Mouse (Mus musculus) liver, embryonic 16.5 days (tissue): ENCODE results near the gene Cep97. TPM values are rescaled to one million over a fixed set of nuclear protein-coding genes. Genes with fewer than 3 reads are reported as not detected.
A peak's percentile ranks its signal among the peaks of the same experiment; 100 is the strongest.

Source experiments
- ATAC-seq: fragments of 200-750 bp; cut with Nextera tagmentation; 2 replicates; pipeline ENCODE4 v1.8.0; 2017; ENCODE audit warnings: low read depth, mild to moderate bottlenecking, moderate number of reproducible peaks, moderate library complexity
- H3K27ac ChIP-seq: fragments of 300-500 bp; sonication (generic); 2 replicates; pipeline ENCODE4 v1.5.1; 2014; ENCODE audit warnings: mild to moderate bottlenecking, low read length
- H3K27me3 ChIP-seq: fragments of 300-500 bp; sonication (generic); 2 replicates; pipeline ENCODE4 v1.6.1; 2014; ENCODE audit warnings: low read depth, low read length, mixed read lengths; ENCODE audit not compliant: control insufficient read depth, insufficient read depth
- H3K36me3 ChIP-seq: fragments of 300-500 bp; sonication (generic); 2 replicates; pipeline ENCODE4 v1.6.1; 2014; ENCODE audit warnings: mild to moderate bottlenecking; ENCODE audit not compliant: control insufficient read depth, insufficient read depth
- H3K4me1 ChIP-seq: fragments of 300-500 bp; sonication (generic); 2 replicates; pipeline ENCODE4 v1.6.1; 2014; ENCODE audit warnings: low read depth, low read length, mixed read lengths; ENCODE audit not compliant: control insufficient read depth
- H3K4me2 ChIP-seq: fragments of 300-500 bp; sonication (generic); 2 replicates; pipeline ENCODE4 v1.6.1; 2014; ENCODE audit warnings: low read depth, low read length, mixed read lengths
- H3K4me3 ChIP-seq: fragments of 300-500 bp; sonication (generic); 2 replicates; pipeline ENCODE4 v1.5.1; 2014; ENCODE audit warnings: low read depth, mild to moderate bottlenecking, low read length
- H3K9ac ChIP-seq: fragments of 300-500 bp; sonication (generic); 2 replicates; pipeline ENCODE4 v1.6.1; 2014; ENCODE audit warnings: low read depth, low read length
- H3K9me3 ChIP-seq: fragments of 300-500 bp; sonication (generic); replicated peaks from 2 replicates; pipeline ENCODE4 v1.6.1; 2016; ENCODE audit warnings: low read length; ENCODE audit not compliant: control insufficient read depth
- WGBS: fragments of 180-500 bp; shearing (Covaris S2); extraction: QIAGEN DNeasy Blood & Tissue Kit; methylation state at CpG from one replicate; pipeline ENCODE4 v1.1.7; 2014; ENCODE audit not compliant: insufficient replicate concordance; 5-methylcytosine and 5-hydroxymethylcytosine counted together
- polyA plus RNA-seq: library from polyadenylated mRNA; unstranded; fragments of >200 nt; fragmentation: Nextera tagmentation; extraction: Ambion mirVana; gene quantifications from 2 replicates; pipeline ENCODE4 v1.2.1, GENCODE M21; 2015

Gene Cep97
- polyA plus RNA-seq, 1 experiment from 2014 or later = 3.7 TPM

DNA sequence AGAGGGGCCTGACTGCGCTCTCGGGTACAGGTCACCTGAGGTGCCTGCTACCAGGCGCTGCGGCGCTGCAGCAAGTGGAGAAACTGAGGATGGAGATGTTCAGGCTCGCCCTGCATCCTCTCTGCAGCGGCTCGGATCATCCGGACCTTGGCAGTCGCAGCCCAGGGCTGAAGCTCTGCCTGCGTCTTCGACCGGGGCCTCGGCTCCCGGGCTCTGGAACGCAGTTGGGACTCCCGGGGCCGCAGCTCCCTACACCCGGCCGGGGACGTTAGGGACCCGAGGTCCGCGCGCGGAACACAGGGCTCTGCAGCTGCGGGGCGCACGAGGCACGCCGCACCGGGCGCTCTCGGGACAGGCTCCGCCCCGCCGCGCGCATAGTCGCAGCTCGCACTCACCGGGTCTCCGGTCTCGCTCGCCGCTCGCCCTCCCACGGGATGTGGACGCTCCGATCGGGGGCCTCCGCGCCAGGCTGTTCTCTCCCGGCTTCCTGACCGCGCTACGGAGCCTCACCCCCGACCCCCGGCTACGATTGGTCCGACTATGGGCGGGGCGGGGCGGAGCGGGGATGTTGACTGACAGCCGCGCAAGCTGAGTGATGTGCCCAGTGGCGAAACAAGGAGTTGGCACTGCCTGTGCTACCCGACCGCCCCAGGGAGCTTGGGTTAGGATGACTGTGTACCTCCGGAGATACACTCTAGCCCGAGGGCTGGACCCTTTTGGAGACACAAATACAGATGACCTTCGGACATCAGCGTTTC, 39.6 kb downstream of the Cep97 start, which contains the start of gene Nxpe3:
Gene Nxpe3 (minus strand): TSS at position 393 of the 758 bp plus-strand sequence.
- peak within 1 kb of the TSS; percentile 81 for H3K27ac ChIP-seq
- H3K9ac ChIP-seq = peak within 1 kb of the TSS; percentile 75
- no peaks in the 10 kb centered on the region for H3K9me3 ChIP-seq
- peak within 1 kb of the TSS; percentile 86 for H3K4me3 ChIP-seq
- peak; percentile 88 for ATAC-seq
- H3K27me3 ChIP-seq = no peaks in the 10 kb centered on the region
- H3K4me1 ChIP-seq = peaks cover 31% of the 10 kb centered on the region
- under 1% methylated on average over 74 of the region's 74 CpGs for WGBS
- H3K4me2 ChIP-seq = peak within 1 kb of the TSS; percentile 99
- no peaks in the 10 kb centered on the region for H3K36me3 ChIP-seq

DNA sequence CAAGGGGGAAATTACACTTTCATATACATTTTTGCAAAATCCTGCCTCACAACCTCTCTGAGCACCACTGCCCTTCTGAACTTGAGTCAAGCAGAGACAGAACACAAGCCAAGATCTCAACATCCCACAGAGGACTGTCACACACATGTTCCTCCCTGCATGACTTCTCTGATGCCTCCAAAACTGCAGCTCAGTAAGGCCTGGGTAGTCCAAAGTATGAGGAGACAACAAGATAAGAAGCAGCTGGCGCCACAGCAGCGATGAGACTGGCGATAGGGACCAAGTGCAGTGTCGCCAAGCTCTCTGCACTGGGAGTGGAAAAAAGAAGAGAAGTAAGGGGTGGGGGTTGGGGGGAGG, 40.1 kb downstream of the Cep97 start:
- Histone ChIP-seq H3K9me3 (no peaks in the 10 kb centered on the region), H3K4me2 (peak overlapping the region; percentile 99), H3K4me1 (peaks cover 31% of the 10 kb centered on the region), H3K27me3 (no peaks in the 10 kb centered on the region), H3K27ac (peak overlapping the region; percentile 81), H3K36me3 (no peaks in the 10 kb centered on the region), H3K9ac (peak overlapping the region; percentile 75), H3K4me3 (peak overlapping the region; percentile 86)
- 1% methylated on average over 4 of the region's 4 CpGs for WGBS
- ATAC-seq = peak; percentile 28

DNA sequence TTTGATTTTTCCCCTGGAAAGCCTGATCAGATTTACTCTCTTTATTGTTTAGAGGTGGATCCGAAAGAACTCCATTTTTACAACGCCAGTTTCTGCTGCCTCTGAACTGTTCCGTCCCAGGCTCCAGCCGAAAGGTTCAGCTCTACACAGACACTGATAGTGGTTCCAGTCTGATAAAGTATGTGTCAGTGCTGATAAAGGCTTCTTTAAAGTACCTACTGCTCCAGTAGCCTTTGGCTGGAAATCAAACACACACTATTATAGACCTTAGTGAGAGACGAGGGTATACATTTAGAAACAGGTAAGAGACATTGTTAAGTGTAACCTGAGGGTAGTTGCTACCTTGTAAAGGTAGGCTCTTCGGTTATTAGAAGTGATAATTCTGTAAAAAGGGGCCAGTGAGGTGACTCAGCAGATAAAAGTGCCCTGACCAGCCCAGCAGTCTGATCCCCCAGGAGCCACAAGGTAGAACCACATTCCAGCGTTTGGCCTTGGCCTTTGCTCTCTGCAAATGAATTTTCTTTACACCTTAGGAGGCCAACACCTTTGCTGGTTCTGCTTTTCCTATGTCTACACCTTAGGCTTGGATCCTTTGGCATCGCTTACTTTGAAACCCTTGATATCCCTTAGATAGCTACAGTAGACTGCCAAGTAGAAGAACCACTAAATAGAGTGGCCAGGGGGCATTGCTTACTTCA, 41.1 kb downstream of the Cep97 start:
- Histone ChIP-seq H3K27ac (peak overlapping the region; percentile 12; the same call in 1 of the 2 replicates), H3K9ac (peak overlapping the region; percentile 32; the same call in 1 of the 2 replicates), H3K36me3 (no peaks in the 10 kb centered on the region), H3K9me3 (no peaks in the 10 kb centered on the region), H3K4me3 (peak overlapping the region; percentile 86), H3K27me3 (no peaks in the 10 kb centered on the region), H3K4me2 (peak overlapping the region; percentile 99), H3K4me1 (peaks cover 31% of the 10 kb centered on the region)
- peak; percentile 24; the same call in 1 of the 2 replicates for ATAC-seq
- WGBS = 30% methylated on average over 8 of the region's 8 CpGs

DNA sequence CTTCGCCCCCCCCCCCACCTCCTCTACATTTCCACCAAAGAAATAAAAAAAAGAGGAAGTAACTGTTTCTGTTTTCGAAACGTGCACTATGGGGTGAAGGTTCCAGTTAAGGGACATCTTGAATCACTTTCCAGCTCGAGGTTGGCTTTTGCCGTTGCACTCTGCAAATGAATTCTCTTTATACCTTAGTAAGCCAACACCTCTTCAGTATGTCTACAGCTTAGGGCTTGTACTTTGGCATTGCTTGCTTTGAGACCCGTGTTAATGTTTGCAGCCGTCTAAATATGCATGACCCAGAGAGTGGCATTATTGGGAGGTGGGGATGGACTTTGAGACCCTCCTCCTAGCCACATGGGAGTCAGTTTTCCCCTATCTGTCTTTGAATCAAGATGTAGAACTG, 42.2 kb downstream of the Cep97 start:
- H3K4me2 ChIP-seq = 0 out of 2 replicates have a peak overlapping the region, but pooled peaks have one; percentile 35
- H3K9ac ChIP-seq = no peak overlapping the region
- peak overlapping the region; percentile 69 for H3K27ac ChIP-seq
- no peaks in the 10 kb centered on the region for H3K27me3 ChIP-seq
- H3K36me3 ChIP-seq = no peaks in the 10 kb centered on the region
- peaks cover 31% of the 10 kb centered on the region for H3K4me1 ChIP-seq
- ATAC-seq = no peak
- 6% methylated on average over 6 of the region's 7 CpGs for WGBS
- H3K4me3 ChIP-seq = no peak overlapping the region
- no peaks in the 10 kb centered on the region for H3K9me3 ChIP-seq

DNA sequence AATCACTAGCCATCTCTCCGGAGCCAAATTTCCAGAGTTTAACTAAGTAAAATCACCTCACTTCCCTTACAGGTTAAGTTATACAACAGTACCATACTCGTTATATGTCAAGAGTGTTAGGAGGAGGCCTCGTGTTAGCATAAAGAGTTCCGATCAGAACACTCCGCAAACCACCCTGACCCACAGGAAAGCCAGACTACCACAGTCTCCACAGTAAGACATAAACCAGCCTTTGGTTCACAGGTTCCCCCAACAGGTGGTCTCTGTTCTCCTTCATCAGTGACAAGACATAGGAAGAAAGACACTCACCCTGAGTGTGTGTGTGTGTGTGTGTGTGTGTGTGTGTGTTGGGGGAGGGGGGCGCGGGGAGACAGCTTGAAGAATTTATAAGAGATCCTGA, 43.3 kb downstream of the Cep97 start:
- no peak for ATAC-seq
- Histone ChIP-seq H3K36me3 (no peaks in the 10 kb centered on the region), H3K4me1 (peaks cover 30% of the 10 kb centered on the region), H3K9me3 (no peaks in the 10 kb centered on the region), H3K4me3 (no peak overlapping the region), H3K27ac (no peak overlapping the region), H3K27me3 (no peaks in the 10 kb centered on the region), H3K4me2 (no peak overlapping the region), H3K9ac (no peak overlapping the region)
- 84% methylated on average over 7 of the region's 7 CpGs for WGBS

DNA sequence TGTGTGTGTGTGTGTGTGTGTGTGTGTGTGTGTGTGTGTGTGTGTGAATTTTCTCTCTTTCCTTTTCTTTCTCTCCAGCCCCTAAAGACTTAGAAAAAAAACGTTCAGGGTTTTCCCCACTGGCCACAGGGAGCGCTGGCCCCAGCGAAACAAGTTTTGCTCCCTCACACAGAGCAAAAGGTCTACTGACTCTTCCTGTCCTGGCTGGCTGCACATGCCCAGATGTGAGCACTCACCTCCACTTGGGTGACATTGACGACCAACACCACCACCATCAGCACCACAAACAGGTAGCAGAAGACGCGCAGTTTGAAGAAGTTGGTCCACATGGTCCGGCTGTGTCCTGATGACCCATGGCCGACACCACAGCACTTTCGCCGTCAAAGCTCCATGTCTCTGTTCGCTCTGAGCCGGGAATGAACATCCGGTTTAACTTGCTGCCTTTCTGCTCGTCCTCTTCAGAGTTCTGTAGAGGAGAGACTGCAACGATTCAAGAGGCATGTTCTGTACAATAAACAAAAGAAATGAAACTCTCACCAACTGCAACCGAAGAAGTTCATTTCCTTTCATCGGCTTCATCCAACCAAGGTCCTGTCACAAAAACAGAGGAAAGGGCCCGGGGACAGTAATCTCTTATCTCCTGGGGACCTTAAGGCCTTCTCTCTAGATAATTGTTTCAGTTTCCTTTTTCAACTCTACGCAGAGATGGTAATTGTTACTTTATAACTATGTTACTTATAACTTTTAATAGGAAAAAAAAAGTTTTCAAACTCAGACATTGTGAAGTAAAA, 44.1 kb downstream of the Cep97 start:
- no peaks in the 10 kb centered on the region for H3K27me3 ChIP-seq
- H3K4me1 ChIP-seq = peaks cover 23% of the 10 kb centered on the region
- H3K4me2 ChIP-seq = no peak overlapping the region
- no peaks in the 10 kb centered on the region for H3K36me3 ChIP-seq
- no peaks in the 10 kb centered on the region for H3K9me3 ChIP-seq
- no peak overlapping the region for H3K27ac ChIP-seq
- no peak overlapping the region for H3K9ac ChIP-seq
- H3K4me3 ChIP-seq = no peak overlapping the region
- 59% methylated on average over 19 of the region's 19 CpGs for WGBS
- no peak for ATAC-seq

DNA sequence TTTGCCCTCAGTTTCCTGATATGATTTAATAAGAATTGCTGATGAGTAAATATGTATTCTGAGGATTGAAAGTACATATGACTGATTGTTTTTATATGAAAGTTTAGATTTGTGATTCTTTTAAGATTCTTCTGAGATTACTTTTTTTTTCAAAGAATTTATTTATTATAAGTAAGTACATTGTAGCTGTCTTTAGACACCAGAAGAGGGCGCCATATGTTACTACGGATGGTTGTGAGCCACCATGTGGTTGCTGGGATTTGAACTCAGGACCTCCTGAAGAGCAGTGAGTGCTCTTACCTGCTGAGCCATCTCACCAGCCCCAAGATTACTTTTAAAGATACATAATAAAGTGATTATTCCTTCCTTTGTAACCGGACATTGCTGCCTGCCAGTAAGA, 45.2 kb downstream of the Cep97 start:
- H3K27me3 ChIP-seq = no peaks in the 10 kb centered on the region
- no peak overlapping the region for H3K4me3 ChIP-seq
- no peak for ATAC-seq
- no peaks in the 10 kb centered on the region for H3K9me3 ChIP-seq
- H3K9ac ChIP-seq = no peak overlapping the region
- H3K36me3 ChIP-seq = no peaks in the 10 kb centered on the region
- 79% methylated on average over 3 of the region's 3 CpGs for WGBS
- H3K4me1 ChIP-seq = peaks cover 19% of the 10 kb centered on the region
- H3K27ac ChIP-seq = no peak overlapping the region
- H3K4me2 ChIP-seq = no peak overlapping the region

DNA sequence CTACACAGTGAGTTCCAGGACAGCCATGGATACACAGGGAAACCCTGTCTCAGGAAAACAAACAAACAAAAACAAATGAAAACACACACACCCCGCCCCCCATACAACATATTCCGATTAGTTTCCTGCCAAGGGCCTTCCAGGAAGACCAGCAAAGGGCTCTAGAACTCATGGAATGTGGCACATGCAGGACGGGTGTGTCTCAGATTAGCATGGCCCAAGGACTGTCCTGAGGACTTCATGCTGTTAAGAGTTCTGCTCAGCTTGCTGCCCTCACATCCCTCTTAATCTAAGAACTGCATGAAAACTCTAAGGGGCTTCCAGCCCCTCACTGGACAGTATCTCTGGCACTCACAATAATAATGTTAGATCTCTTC, 46.1 kb downstream of the Cep97 start:
- no peak overlapping the region for H3K27ac ChIP-seq
- no peaks in the 10 kb centered on the region for H3K27me3 ChIP-seq
- 49% methylated on average over 3 of the region's 3 CpGs for WGBS
- no peak for ATAC-seq
- no peaks in the 10 kb centered on the region for H3K36me3 ChIP-seq
- no peak overlapping the region for H3K4me2 ChIP-seq
- H3K9me3 ChIP-seq = no peaks in the 10 kb centered on the region
- H3K4me3 ChIP-seq = no peak overlapping the region
- H3K9ac ChIP-seq = no peak overlapping the region
- peaks cover 10% of the 10 kb centered on the region for H3K4me1 ChIP-seq
